Mouse (Mus musculus): ENCODE measurements around the gene Egfl8.

Gene Egfl8

GRCm38 (mm10) chr17:34596098-34596497 lies 19.7 kb downstream of the Egfl8 start:
- no peak for DNase-seq (ENCODE audit: low spot score)

- DNase-seq (ENCODE audit: low spot score) = no peak
Observed at GRCm38 (mm10) chr17:34593752-34594525, 21.8 kb downstream of the Egfl8 start.

GRCm38 (mm10) chr17:34592581-34593549 lies 22.9 kb downstream of the Egfl8 start:
- no peak for DNase-seq (ENCODE audit: low spot score)

- peak; percentile 92 for DNase-seq (ENCODE audit: low spot score)
Observed at GRCm38 (mm10) chr17:34591994-34592375, 23.8 kb downstream of the Egfl8 start.

- no peak for DNase-seq (ENCODE audit: low spot score)
Observed at GRCm38 (mm10) chr17:34591029-34591993, 24.5 kb downstream of the Egfl8 start, which contains the start of gene Pbx2. Pbx2 (plus strand) TSS chr17:34591266.

GRCm38 (mm10) chr17:34590154-34590987 lies 25.4 kb downstream of the Egfl8 start:
- no peak for DNase-seq (ENCODE audit: low spot score)

GRCm38 (mm10) chr17:34589681-34590101 lies 26.1 kb downstream of the Egfl8 start, which contains the start of gene Gpsm3:
Gpsm3 (plus strand) TSS chr17:34589806.
- DNase-seq (ENCODE audit: low spot score) = peak; percentile 46

GRCm38 (mm10) chr17:34589206-34589605 lies 26.6 kb downstream of the Egfl8 start:
- DNase-seq (ENCODE audit: low spot score) = no peak

- no peak for DNase-seq (ENCODE audit: low spot score)
Observed at GRCm38 (mm10) chr17:34588767-34589166, 27.0 kb downstream of the Egfl8 start.

- no peak for DNase-seq (ENCODE audit: low spot score)
Observed at GRCm38 (mm10) chr17:34587814-34588213, 28.0 kb downstream of the Egfl8 start.

- peak; percentile 98 for DNase-seq (ENCODE audit: low spot score)
Observed at GRCm38 (mm10) chr17:34587423-34587811, 28.4 kb downstream of the Egfl8 start.

GRCm38 (mm10) chr17:34586796-34587422 lies 28.9 kb downstream of the Egfl8 start:
- DNase-seq (ENCODE audit: low spot score) = peak; percentile 91

GRCm38 (mm10) chr17:34585877-34586771 lies 29.6 kb downstream of the Egfl8 start:
- DNase-seq (ENCODE audit: low spot score) = no peak

- no peak for DNase-seq (ENCODE audit: low spot score)
Observed at GRCm38 (mm10) chr17:34585121-34585520, 30.6 kb downstream of the Egfl8 start.

GRCm38 (mm10) chr17:34583819-34584218 lies 32.0 kb downstream of the Egfl8 start:
- DNase-seq (ENCODE audit: low spot score) = no peak

- DNase-seq (ENCODE audit: low spot score) = no peak
Observed at GRCm38 (mm10) chr17:34583397-34583796, 32.4 kb downstream of the Egfl8 start.

- no peak for DNase-seq (ENCODE audit: low spot score)
Observed at GRCm38 (mm10) chr17:34582528-34582927, 33.2 kb downstream of the Egfl8 start.

GRCm38 (mm10) chr17:34578070-34578469 lies 37.7 kb downstream of the Egfl8 start:
- DNase-seq (ENCODE audit: low spot score) = no peak

- DNase-seq (ENCODE audit: low spot score) = no peak
Observed at GRCm38 (mm10) chr17:34576577-34576976, 39.2 kb downstream of the Egfl8 start.
